Mouse (Mus musculus) layer of hippocampus, postnatal 25 days (tissue): ENCODE data around the gene Rbfox3. TPM values are rescaled to one million over a fixed set of nuclear protein-coding genes. Genes with fewer than 3 reads are reported as not detected.

Experiments used
- DNase-seq, 2 experiments: peaks; one replicate each; pipeline ENCODE4 v3.0.0; 2022; ENCODE audit warnings: mixed read lengths in 2 of 2, low spot score in 1 of 2; ENCODE audit errors: extremely low spot score in 1 of 2
- total RNA-seq, 2 experiments: library from RNA; stranded (reverse); gene quantifications; 2 replicates each; pipeline ENCODE4 v1.2.3; 2021

Rbfox3 gene
- total RNA-seq, 2 experiments from 2014 or later, result 266 to 285 TPM

DNA sequence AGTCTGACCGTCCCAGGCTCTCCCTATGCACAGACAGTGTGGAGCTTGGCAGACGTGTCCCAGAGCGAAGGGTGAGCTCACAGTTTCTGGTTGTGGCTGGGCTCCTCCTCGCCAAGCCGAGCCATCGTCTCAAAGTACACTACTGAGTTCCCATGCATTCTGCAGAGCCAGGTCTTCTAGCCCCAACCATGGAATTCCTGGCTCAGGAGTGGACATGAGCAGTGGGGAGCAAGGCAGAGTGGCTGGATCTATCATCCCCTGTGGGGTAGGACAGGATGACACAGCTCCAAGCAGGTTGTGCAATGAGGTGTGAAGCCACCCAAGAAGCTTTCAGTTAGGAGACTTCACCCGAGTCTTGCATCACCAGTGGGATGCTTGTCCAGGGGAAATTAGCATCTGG, 338.4 kb downstream of the Rbfox3 start:
- no peak for DNase-seq

DNA sequence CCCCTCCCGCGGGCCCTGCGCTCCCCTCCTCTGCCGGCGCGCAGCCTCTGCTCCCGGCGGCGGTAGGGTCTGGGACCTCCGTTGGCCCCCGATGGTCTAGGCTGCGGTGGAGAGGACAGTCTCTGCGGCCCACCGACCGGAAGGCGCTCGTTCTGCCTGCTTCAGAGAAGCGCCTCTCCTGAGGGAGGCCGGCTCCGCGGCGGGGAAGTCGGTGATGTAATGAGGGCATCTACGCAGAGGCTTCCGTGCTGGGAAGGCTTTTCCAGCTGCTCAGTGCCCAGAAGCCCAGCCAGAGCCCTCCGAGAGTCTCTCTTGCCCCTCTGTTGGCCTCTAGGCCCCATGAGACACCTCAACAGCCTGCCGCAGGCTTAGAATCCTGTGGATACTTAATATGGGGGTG, 341.2 kb downstream of the Rbfox3 start:
- DNase-seq, result peak in 1 of 2 experiments; percentile 15

DNA sequence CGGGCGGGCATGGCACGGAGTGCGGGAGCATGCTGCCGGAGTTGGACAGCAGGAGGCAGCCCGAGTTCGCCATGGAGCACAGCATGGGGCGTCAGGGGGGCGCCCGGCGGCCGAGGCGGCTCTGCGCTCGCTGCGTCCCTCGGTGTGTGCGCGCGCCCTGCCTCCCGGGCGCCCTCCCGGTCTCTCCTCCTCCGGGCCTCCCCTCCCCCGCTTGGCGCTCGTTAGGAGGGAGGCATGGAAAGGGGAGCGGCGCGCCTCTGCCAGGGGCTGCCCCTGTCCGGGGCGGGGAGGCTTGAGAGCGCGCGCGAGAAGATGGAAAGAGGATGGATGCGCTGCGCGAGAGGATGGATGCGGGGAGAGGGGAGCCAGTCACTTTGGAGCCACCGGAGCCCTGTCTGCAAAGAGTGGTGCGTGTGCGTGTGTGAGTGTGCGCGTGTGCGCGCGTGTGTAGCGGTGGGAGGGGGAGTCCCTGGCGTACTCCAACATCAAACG, 341.8 kb downstream of the Rbfox3 start:
- DNase-seq, result peak; percentile 8 to 43

DNA sequence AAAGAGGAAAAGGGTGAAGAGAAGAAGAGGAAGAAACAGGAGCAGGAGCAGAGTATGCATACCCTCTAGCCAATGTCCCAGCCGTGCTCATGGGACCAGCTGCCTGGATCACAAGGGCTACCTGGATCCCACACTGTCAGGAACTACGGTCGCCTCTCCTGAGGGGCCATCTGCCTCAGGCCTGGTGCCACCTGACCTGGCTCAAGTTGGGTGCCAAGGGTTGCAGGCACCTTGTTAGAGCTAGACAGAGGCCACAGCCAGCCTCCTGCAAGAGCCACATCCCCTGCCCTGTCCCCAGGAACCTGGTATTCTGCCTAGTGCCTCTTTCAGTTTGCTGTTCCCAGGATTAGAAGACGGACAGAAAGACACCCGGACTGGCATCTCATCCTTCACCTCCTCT, 347.5 kb downstream of the Rbfox3 start:
- DNase-seq, result no peak

DNA sequence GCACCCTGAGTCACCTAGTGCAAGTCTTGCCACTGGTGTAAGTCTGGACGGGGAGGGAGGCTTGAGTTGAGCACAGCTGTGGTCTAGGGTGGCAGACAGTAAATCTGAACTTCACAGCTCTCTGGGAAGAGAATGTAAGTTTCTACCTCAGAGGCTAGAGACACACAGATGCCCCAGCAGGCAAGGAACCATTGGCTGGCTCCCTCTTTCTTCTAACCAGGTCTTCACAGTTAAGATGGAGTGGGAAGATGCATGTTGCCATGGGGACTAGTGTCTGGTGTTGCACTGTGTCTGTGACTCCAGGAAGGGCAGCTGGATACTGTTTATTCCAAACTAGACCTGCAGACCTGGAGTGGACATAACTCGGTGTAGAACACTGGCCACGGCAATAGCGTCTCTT, 348.6 kb downstream of the Rbfox3 start:
- no peak for DNase-seq

DNA sequence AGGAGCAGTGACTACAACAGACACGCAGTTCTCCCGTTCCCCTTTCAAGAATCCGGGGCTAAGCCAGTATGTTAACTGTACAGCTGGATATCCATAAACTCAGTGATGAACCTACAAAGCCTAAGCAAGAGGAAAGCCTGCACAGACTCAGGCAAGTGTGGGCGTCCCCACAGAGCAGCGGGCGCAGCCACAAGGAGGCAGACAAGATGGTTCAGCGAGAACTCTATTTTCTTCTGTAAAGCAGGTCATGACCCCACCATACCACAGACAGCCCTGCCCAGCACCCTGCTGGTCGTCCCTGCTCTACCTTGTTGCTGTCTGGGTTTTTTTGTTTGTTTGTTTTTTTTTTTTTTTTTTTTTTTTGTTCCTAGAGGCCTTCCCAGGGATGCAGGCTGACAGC, 353.2 kb downstream of the Rbfox3 start:
- no peak for DNase-seq

DNA sequence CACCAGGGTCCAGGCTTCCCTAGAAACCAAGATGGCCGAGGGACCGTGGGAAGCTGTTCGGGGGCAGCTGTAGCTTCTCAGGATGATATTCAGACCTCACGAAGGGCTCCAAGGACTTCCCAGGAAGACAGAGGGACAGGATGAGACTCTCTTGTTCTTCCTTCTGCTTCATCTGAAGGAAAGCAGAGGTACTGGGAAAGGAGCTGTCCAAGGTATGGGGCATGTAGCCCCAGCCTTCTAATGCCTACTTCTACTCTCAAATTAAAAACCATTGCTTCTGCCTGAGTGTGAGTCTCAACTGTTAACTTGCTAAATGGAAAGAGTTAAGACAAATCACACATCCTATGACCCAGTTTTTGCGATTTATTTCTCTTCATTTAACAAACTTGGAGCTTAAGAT, 355.8 kb downstream of the Rbfox3 start:
- DNase-seq, result no peak

DNA sequence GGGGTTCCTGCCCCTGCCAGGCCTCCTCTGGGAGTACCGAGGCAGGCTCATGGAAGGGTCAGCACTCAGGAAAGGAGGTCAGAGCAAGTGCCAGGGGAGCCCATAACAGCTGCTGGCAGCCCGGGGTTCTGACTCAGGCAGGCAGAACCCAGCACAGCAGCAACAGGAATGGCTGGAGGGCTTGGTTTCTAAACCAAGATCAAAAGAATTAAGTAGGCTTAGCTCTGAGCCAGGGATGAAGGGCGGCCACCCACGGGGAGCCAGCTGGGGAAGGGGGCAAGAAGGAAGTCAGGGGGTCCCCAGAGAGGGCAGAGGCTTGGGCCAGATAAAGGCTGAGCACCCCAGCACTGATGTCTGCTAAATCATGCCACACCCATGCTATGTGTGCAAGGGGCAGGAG, 356.9 kb downstream of the Rbfox3 start:
- DNase-seq, result no peak

DNA sequence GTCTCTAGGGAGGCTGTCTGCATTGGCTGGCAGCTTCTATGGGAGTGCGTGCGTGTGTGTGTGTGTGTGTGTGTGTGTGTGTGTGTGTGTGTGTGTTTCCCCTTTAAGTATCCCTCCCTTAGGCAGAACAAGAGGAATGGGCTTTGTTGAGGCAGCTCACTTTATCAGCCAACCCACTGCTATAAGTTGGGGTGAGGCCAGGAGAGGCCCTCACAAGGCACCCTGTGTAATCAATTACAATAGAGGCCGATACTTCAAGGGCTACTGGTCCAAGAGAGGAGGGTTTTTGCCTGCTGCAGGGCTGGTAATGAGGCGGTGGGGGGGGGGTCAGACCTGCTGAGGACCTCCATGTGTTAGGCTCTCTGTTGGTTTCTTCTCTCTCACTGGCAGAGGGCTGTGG, 357.5 kb downstream of the Rbfox3 start:
- DNase-seq, result no peak

DNA sequence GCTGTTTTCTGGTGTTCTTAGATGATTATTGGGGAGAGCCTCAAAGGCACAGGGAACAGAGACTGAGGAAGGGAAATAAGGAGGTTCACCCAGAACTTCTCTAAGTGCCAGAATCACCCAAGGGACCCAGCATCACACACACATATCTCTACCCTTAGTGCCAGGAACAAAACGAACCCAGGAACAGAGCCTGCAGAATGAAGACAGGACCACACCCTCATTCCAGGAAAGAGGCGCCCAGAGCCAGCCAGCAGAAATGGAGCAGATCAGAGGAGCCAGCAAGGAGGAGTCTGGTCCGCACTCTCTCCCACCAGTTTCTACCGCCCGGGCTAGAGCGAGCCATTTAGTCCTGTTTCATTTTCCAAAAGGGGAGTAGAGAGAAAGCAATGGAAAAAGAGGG, 358.4 kb downstream of the Rbfox3 start:
- no peak for DNase-seq

DNA sequence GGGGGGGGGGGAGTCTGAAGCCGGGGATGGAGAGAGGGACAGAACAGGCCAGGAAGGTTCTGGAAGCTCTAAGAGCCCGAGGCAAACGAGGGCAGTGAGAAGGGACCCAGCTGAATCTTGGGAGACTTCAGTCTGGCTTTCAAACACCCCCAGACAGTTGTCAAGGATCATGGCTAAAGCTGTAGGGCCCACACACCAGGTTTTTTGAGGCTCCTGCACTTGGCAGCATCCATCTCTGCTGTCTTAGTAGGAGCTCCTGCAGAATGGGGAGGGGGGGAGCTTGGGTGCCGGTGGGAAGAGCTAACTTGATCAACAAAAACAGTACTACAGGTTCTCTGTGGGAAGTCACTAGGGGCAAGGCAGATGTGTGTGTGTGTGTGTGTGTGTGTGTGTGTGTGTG, 358.9 kb downstream of the Rbfox3 start:
- DNase-seq, result no peak

DNA sequence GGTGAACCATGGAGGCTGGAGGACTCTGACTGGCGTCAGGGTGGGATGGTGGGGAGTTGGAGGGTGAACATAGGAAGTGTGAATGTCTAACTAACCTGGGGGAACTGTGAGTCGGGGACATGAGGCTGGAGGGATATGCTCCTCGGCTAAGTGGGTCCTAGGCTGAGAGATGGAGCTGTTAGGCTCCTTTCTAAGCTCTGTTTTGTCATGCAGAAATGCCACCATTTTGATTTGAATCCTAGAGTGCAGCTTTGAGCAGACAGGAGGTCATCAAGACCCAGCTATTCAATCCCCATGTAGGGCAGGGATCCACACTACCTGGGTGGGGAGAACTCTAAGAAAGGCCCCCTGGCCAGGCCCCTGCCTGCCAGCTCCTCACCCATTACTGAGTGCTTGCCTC, 359.7 kb downstream of the Rbfox3 start:
- DNase-seq, result no peak

DNA sequence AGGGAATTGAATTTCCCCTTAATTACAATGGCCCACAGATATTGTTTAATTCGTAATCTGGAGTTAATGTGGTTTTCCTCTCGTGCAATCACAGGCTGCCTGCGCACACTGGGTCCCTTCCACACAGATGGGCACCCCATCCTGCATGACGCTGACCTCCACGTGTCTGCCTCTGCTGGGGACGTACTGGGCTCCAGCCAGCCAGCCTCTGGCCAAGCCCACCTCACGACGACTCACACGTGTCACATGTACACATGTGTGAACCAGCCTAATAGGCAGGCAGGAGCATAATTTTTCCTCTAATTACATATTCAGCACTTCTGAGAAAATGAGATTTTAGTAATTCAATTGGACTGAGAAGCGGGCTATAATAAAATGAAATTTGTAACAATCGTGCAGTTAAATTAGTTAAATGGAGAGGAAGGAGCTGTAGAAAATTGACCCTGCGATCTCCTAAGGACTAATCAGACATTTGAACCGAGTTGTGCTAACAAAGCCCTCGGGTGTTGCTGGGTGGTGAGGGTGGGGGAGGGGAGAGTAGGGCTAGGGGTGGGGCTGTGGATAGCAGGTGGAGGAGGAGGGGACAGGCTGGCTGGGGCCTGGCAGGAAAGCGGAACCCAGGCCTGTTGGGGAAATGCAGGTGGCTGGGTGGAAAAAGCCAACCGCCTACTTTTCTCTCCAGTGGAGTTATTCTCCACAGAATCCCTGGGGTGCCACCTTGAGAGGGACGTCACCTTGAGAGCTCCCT, 360.4 kb downstream of the Rbfox3 start:
- no peak for DNase-seq

DNA sequence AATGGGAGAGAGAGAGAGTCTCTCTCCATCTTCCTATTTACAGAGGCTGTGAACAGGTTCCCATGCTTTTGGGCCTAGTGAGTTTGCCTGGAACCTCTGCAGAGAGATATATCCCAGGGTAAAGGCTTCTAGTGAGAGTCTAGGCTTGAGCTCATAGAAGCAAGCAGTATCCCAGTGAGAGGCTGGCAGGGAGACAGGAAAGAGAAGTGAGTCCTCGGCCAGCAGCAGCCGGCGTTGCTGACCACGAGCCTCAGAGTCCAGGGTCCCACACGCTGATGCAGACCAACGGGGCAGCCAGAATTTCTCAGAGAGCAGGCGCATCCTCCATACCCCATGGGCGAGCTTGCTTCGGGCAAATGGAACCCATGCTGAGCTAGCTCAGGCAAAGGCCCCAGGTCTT, 363.2 kb downstream of the Rbfox3 start:
- no peak for DNase-seq

DNA sequence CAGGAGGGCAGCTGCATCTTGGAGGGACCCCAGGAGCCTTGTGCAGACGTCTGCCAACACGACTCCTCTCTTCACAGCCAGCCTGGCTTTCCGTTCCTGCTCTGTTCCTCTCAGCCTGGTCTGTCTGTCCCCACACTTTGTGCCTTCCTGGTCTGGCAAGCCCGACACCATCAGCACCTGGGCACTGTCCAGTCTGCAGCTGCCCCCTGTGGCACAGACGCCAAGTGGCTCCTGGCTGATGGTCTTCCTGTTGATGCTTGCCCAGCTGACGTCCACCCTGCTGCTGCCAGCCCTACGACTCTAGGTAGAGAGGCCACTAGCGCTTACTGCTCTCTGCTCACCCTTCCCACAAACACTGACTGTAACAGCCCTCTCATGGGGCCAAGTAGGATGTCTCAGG, 365.1 kb downstream of the Rbfox3 start:
- no peak for DNase-seq

DNA sequence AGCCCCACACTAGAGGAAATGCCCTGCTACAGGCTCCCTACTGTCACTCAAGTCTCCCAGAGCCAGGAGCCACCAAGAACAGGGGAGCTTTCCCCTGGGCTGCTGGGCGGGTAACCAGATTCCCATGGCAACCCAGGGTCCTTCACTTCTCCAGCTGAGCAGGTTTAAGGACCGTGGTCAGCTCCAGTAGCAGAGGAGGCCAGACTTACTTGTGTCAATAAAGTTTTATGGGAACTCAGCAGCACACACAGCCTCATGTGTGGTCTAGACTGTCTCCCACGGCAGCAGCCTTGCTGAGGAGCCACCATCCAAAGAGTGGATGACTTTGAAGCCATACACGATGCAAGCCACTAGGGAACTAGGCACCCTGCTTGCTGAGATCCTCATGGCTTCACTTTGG, 365.7 kb downstream of the Rbfox3 start:
- no peak for DNase-seq

DNA sequence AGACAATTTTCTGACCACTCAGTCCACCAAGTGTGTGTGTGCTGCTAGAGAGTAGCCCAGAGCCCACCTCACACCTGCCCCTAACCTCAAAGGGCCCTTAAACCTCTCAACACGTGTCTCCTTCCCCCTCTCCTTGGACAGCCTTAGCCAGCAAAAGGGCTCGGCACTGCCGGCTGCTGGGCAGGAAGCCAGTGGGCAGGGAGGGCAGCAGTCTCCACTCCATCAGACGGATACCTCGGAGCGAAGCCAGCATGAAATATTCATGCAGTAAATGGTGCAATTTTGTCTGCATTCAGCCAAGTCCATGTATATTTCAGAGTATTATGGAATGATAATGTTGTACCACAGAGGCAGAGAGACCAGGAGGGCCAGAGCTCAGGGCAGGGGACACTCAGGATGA, 366.8 kb downstream of the Rbfox3 start:
- DNase-seq, result no peak

DNA sequence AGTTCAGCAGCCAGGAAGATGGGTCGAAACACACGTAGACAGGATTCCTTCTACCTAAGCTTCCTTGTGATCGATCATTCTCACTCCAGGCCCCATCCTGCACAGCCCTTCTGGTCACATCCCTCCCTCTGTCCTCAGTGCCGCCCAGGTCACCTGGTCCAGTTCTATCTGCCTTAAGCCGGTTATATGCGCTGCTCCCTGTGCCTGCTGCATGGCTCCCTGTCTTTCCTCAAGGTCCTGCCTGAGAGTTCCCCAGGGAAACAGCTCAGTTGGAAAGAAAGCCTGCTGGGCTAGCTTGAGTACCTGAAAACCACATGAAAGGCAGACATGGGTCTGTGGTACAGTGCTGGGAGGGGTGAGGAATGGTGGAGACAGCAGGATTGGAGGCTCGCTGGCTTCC, 368.5 kb downstream of the Rbfox3 start:
- no peak for DNase-seq

DNA sequence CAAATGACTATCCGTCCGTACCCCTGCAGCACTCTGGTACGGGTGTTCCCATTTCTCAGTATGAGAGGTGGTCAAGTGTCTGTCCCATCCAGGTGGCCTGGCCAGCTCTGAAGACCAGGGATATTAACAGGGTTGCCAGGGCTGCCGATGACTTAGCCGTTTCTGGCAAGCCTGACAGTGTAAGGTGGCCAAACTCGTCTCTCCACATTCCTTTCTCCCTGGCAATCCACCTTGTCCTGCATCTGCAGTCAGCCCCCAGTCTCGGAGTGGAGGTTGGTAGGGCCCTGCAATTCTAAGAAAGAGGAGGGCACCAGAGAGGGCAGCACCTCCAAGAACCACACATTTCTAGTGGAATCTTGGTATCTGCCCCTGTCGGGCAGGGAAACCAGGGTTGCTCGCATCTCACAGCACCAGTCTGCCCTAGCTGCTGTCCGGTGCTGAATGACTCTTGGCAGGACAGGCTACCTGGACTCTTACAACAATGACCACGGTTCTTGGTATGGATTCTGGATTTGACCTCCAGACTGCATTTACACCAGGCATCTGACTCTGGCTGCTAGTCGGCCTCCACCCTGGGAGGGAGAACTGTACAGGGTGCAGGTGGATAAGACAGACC, 370.9 kb downstream of the Rbfox3 start:
- DNase-seq, result no peak

DNA sequence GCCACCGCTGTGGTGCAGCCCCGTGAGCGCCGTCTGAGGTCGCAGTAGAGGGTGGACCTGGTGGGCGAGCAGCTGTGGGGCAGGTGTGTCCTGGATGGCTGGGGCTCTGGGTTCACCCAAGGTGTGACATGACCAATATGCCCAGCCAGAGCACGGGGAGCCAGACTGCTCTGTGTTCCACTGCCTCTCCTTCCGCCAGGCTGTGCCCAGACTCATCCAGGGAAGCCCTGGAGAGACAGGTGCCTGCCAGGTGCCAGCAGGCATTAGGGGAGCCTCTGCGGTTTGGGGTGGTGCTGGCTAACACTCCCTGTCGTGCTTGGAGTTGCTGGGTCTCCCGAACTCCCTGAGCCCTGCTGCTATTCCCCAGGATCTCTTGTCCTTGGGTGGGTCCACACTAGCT, 373.4 kb downstream of the Rbfox3 start:
- DNase-seq, result no peak

DNA sequence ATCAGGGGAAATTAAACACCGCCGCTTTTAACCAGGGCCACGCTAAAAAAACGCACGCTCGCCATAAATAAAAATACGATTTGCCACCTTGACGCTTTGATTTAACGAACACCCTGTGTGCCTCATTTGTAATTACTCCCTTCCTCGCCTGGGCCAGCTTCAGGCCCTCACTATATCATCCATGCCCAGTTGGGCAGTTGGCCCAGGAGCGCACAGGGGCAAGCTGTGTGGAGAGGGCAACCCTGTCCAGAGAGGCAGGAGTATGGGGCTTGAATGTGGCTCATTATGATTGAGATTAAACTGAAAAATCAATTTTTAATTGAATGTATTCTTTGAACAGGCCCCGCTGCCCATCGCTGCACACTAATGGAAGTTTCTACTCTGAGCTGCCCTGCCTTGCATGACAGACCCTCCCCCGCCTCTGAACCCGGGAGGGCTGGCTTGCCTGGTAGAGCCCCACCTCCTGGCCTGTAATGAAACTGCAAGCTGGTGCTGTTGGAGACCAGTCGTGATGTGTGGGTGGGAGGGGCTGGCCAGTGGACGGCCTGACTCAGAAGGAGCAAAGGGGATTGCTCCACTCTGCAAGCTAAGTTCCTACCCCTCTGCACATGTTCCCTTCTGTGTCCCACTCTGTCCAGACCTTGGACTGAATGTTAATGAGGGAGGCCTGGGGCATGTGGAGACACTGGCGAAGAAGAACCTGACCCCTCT, 376.9 kb downstream of the Rbfox3 start:
- DNase-seq, result peak in 1 of 2 experiments; percentile 50

DNA sequence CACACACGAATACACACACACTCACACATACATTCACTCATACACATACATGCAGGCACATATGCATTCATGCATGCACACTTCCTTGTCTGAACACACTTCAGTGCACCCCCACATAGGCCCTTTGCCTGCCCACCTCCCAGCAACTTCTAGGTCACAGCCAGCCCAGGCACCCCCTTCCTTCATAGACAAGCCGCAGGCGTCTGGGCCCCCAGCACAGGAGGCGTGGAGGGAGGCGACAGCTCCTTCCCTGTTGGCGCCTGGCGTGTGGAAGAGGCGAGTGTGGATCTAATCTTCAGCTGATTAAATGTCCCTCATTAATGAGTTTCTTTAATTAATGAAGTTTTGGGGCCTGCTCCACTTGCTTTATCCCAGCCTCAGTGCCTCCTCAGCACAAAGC, 381.1 kb downstream of the Rbfox3 start:
- no peak for DNase-seq
